Comparison of ENCODE assay signal across 20 mouse cellular contexts in the genomic region with DNA sequence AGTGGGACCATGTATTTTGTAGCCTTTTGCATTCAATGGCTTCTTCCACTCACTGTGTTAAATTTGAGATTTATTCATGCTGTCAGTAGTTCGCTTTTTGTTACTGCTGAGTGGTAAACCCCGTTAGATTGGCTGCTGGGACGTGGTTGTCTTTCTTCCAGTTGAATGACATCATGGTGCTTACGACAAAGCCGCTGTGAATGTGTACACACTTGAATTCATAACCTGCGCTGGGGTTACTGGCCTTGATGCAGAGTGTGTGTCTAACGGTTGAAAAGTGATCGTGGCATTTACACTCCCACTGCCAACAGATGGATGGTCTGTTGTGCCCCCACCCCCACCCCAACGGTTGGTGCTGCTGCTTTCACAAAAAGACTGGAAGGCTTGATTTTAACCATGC. TPM values are rescaled to one million over a fixed set of nuclear protein-coding genes. Genes with fewer than 3 reads are reported as not detected.
"Had no signal": no experiment of that assay in that cellular context is flagged by ENCODE, and none has a peak within 500 bp of the region (broad histone marks: within the 10 kb centered on the region; RNA-seq: fewer than 3 reads in every experiment).

No protein-coding gene starts in this region.

- H3K4me3 ChIP-seq: lung, embryonic 15.5 days; megakaryocyte, embryonic 14.5 days; midbrain, embryonic 13.5 days; midbrain, embryonic 15.5 days; neural tube, embryonic 13.5 days; stomach, embryonic 15.5 days had no signal

- DNase-seq: liver, postnatal 0 days; lung, adult 2 months; lung, postnatal 14 days; lung, postnatal 36 days; right cerebral cortex, postnatal 14 days; thymus, adult 2 months; thymus, postnatal 25 days; thymus, postnatal 4 days had no signal

- H3K9me3 ChIP-seq: lung, embryonic 15.5 days; megakaryocyte, embryonic 14.5 days; midbrain, embryonic 13.5 days; midbrain, embryonic 15.5 days; neural tube, embryonic 13.5 days; stomach, embryonic 15.5 days had no signal

- H3K27ac ChIP-seq: lung, embryonic 15.5 days; macrophage; midbrain, embryonic 13.5 days; midbrain, embryonic 15.5 days; neural tube, embryonic 13.5 days; stomach, embryonic 15.5 days; stomach, postnatal 0 days had no signal

- ATAC-seq: liver, postnatal 0 days; lung, postnatal 0 days; midbrain, embryonic 13.5 days; midbrain, embryonic 15.5 days had no signal

- H3K36me3 ChIP-seq: lung, embryonic 15.5 days; midbrain, embryonic 15.5 days; stomach, embryonic 15.5 days had no signal

- H3K4me1 ChIP-seq: megakaryocyte, embryonic 14.5 days had no signal

- H3K27me3 ChIP-seq: lung, embryonic 15.5 days; midbrain, embryonic 13.5 days; midbrain, embryonic 15.5 days; neural tube, embryonic 13.5 days; stomach, embryonic 15.5 days had no signal

- H3K4me2 ChIP-seq: lung, embryonic 15.5 days; midbrain, embryonic 11.5 days; midbrain, embryonic 13.5 days; midbrain, embryonic 15.5 days; neural tube, embryonic 13.5 days; stomach, embryonic 15.5 days had no signal

- H3K9ac ChIP-seq: liver, postnatal 0 days; lung, embryonic 15.5 days; midbrain, embryonic 13.5 days; midbrain, embryonic 15.5 days; neural tube, embryonic 13.5 days; stomach, embryonic 15.5 days had no signal

RNA-seq across cellular contexts. Expression of a gene that starts 59.5 kb away (rescaled TPM):
- total RNA-seq: megakaryocyte progenitor cell, adult 5-6 weeks; monocyte, adult 5-6 weeks had no signal
- polyA plus RNA-seq: macrophage had no signal
